Mouse (Mus musculus): ENCODE measurements around the gene Hmga2.

The Hmga2 gene

GRCm38 (mm10) chr10:120475601-120476515 is at the start of gene Hmga2:
Gene Hmga2, minus strand, starts transcription at chr10:120476469.
- DNase-seq, result peak; percentile 50

- DNase-seq, result no peak
These were observed 46.7 kb upstream of the Hmga2 start for GRCm38 (mm10) chr10:120522959-120523358.

- no peak for DNase-seq
These were observed 45.8 kb upstream of the Hmga2 start for GRCm38 (mm10) chr10:120521912-120522575.

- DNase-seq, result no peak
These were observed 40.0 kb upstream of the Hmga2 start for GRCm38 (mm10) chr10:120516311-120516710.

GRCm38 (mm10) chr10:120513721-120514120 is 37.5 kb upstream of the Hmga2 start:
- DNase-seq, result no peak

- no peak for DNase-seq
These were observed 36.7 kb upstream of the Hmga2 start for GRCm38 (mm10) chr10:120512946-120513345.

GRCm38 (mm10) chr10:120512121-120512520 is 35.9 kb upstream of the Hmga2 start:
- no peak for DNase-seq

GRCm38 (mm10) chr10:120503959-120504358 is 27.7 kb upstream of the Hmga2 start:
- DNase-seq, result no peak

GRCm38 (mm10) chr10:120500794-120501193 is 24.5 kb upstream of the Hmga2 start:
- DNase-seq, result no peak

- DNase-seq, result no peak
These were observed 21.8 kb upstream of the Hmga2 start for GRCm38 (mm10) chr10:120498086-120498485.

- no peak for DNase-seq
These were observed 18.4 kb upstream of the Hmga2 start for GRCm38 (mm10) chr10:120494653-120495052.

GRCm38 (mm10) chr10:120491477-120491876 is 15.2 kb upstream of the Hmga2 start:
- DNase-seq, result no peak

- DNase-seq, result no peak
These were observed 13.3 kb upstream of the Hmga2 start for GRCm38 (mm10) chr10:120489611-120490010.

GRCm38 (mm10) chr10:120488526-120488925 is 12.3 kb upstream of the Hmga2 start:
- no peak for DNase-seq

GRCm38 (mm10) chr10:120487881-120488280 is 11.6 kb upstream of the Hmga2 start:
- DNase-seq, result no peak

GRCm38 (mm10) chr10:120485461-120485860 is 9.2 kb upstream of the Hmga2 start:
- DNase-seq, result no peak

- no peak for DNase-seq
These were observed 7.9 kb upstream of the Hmga2 start for GRCm38 (mm10) chr10:120484144-120484543.

GRCm38 (mm10) chr10:120478164-120478563 is 1.9 kb upstream of the Hmga2 start:
- DNase-seq, result no peak

GRCm38 (mm10) chr10:120477501-120477900 is 1.2 kb upstream of the Hmga2 start:
- DNase-seq, result no peak

- DNase-seq, result peak; percentile 47
These were observed 457 bp upstream of the Hmga2 start for GRCm38 (mm10) chr10:120476516-120477336.

GRCm38 (mm10) chr10:120475041-120475541 is 1.2 kb downstream of the Hmga2 start:
- no peak for DNase-seq

- no peak for DNase-seq
These were observed 2.0 kb downstream of the Hmga2 start for GRCm38 (mm10) chr10:120474301-120474700.

- no peak for DNase-seq
These were observed 3.1 kb downstream of the Hmga2 start for GRCm38 (mm10) chr10:120473218-120473617.
